Mouse (Mus musculus): ENCODE results near the gene Eno4. TPM values are rescaled to one million over a fixed set of nuclear protein-coding genes. Genes with fewer than 3 reads are reported as not detected.

Eno4 gene
- polyA plus RNA-seq, 1 experiment from 2014 or later: 0.88 TPM

- Histone ChIP-seq H3K9ac (no peak overlapping the region), H3K4me3 (no peak overlapping the region), H3K4me2 (replicated peaks) (peak overlapping the region; percentile 33; the same call in 1 of the 2 replicates), H3K4me1 (no peaks in the 10 kb centered on the region), H3K27ac (no peak overlapping the region), H3K27me3 (peaks cover 19% of the 10 kb centered on the region), H3K36me3 (no peaks in the 10 kb centered on the region), H3K9me3 (no peaks in the 10 kb centered on the region)
- WGBS: 22% methylated on average over 7 of the region's 7 CpGs
- ATAC-seq (ENCODE audit: insufficient number of reproducible peaks, insufficient read depth, low FRiP score, low TSS enrichment): no peak
Measured at GRCm38 (mm10) chr19:58919148-58919547, 24.1 kb upstream of the Eno4 start.

GRCm38 (mm10) chr19:58931081-58931800, 12.0 kb upstream of the Eno4 start:
- no peaks in the 10 kb centered on the region for H3K36me3 ChIP-seq
- ATAC-seq (ENCODE audit: insufficient number of reproducible peaks, insufficient read depth, low FRiP score, low TSS enrichment): no peak
- no peaks in the 10 kb centered on the region for H3K9me3 ChIP-seq
- peaks cover 10% of the 10 kb centered on the region; the same call in 1 of the 2 replicates for H3K4me1 ChIP-seq
- H3K4me2 ChIP-seq (replicated peaks): no peak overlapping the region
- H3K27me3 ChIP-seq: peaks cover 42% of the 10 kb centered on the region
- H3K4me3 ChIP-seq: no peak overlapping the region
- no peak overlapping the region for H3K27ac ChIP-seq
- WGBS: 17% methylated on average over 16 of the region's 16 CpGs
- no peak overlapping the region for H3K9ac ChIP-seq

- Histone ChIP-seq H3K9ac (no peak overlapping the region), H3K9me3 (no peaks in the 10 kb centered on the region), H3K4me2 (replicated peaks) (no peak overlapping the region), H3K27ac (no peak overlapping the region), H3K27me3 (peaks cover 42% of the 10 kb centered on the region), H3K4me1 (peaks cover 10% of the 10 kb centered on the region; the same call in 1 of the 2 replicates), H3K36me3 (no peaks in the 10 kb centered on the region), H3K4me3 (no peak overlapping the region)
- no peak for ATAC-seq (ENCODE audit: insufficient number of reproducible peaks, insufficient read depth, low FRiP score, low TSS enrichment)
- 6% methylated on average over 4 of the region's 4 CpGs for WGBS
Measured at GRCm38 (mm10) chr19:58933062-58933461, 10.2 kb upstream of the Eno4 start.

GRCm38 (mm10) chr19:58945959-58946358, 2.7 kb downstream of the Eno4 start:
- Histone ChIP-seq H3K4me1 (peaks cover 8% of the 10 kb centered on the region; the same call in 1 of the 2 replicates), H3K4me2 (replicated peaks) (no peak overlapping the region), H3K4me3 (no peak overlapping the region), H3K9ac (no peak overlapping the region), H3K27ac (no peak overlapping the region), H3K9me3 (no peaks in the 10 kb centered on the region), H3K36me3 (no peaks in the 10 kb centered on the region), H3K27me3 (no peaks in the 10 kb centered on the region)
- no peak for ATAC-seq (ENCODE audit: insufficient number of reproducible peaks, insufficient read depth, low FRiP score, low TSS enrichment)
- WGBS: 84% methylated on average over 7 of the region's 7 CpGs

- H3K9me3 ChIP-seq: no peaks in the 10 kb centered on the region
- no peak for ATAC-seq (ENCODE audit: insufficient number of reproducible peaks, insufficient read depth, low FRiP score, low TSS enrichment)
- H3K9ac ChIP-seq: no peak overlapping the region
- 79% methylated on average over 3 of the region's 3 CpGs for WGBS
- H3K36me3 ChIP-seq: no peaks in the 10 kb centered on the region
- H3K27me3 ChIP-seq: peaks cover 8% of the 10 kb centered on the region
- H3K27ac ChIP-seq: no peak overlapping the region
- no peak overlapping the region for H3K4me2 ChIP-seq (replicated peaks)
- H3K4me1 ChIP-seq: no peaks in the 10 kb centered on the region
- no peak overlapping the region for H3K4me3 ChIP-seq
Measured at GRCm38 (mm10) chr19:58951521-58951920, 8.3 kb downstream of the Eno4 start.

GRCm38 (mm10) chr19:58952236-58952635, 9.0 kb downstream of the Eno4 start:
- no peak overlapping the region for H3K4me3 ChIP-seq
- H3K27me3 ChIP-seq: peaks cover 8% of the 10 kb centered on the region
- 75% methylated on average over 11 of the region's 13 CpGs for WGBS
- no peak overlapping the region for H3K9ac ChIP-seq
- no peak for ATAC-seq (ENCODE audit: insufficient number of reproducible peaks, insufficient read depth, low FRiP score, low TSS enrichment)
- H3K27ac ChIP-seq: no peak overlapping the region
- H3K36me3 ChIP-seq: no peaks in the 10 kb centered on the region
- no peak overlapping the region for H3K4me2 ChIP-seq (replicated peaks)
- no peaks in the 10 kb centered on the region for H3K9me3 ChIP-seq
- H3K4me1 ChIP-seq: no peaks in the 10 kb centered on the region

GRCm38 (mm10) chr19:58954779-58955178, 11.6 kb downstream of the Eno4 start:
- no peaks in the 10 kb centered on the region for H3K4me1 ChIP-seq
- no peak overlapping the region for H3K4me2 ChIP-seq (replicated peaks)
- ATAC-seq (ENCODE audit: insufficient number of reproducible peaks, insufficient read depth, low FRiP score, low TSS enrichment): no peak
- H3K27ac ChIP-seq: no peak overlapping the region
- H3K9me3 ChIP-seq: no peaks in the 10 kb centered on the region
- H3K27me3 ChIP-seq: peaks cover 8% of the 10 kb centered on the region
- H3K4me3 ChIP-seq: no peak overlapping the region
- no peaks in the 10 kb centered on the region for H3K36me3 ChIP-seq
- WGBS: 91% methylated on average over 8 of the region's 8 CpGs
- no peak overlapping the region for H3K9ac ChIP-seq

GRCm38 (mm10) chr19:58963011-58963410, 19.8 kb downstream of the Eno4 start:
- Histone ChIP-seq H3K27ac (no peak overlapping the region), H3K4me1 (no peaks in the 10 kb centered on the region), H3K9ac (no peak overlapping the region), H3K4me2 (replicated peaks) (no peak overlapping the region), H3K27me3 (0 out of 2 replicates have a peak, but pooled peaks cover 9% of the 10 kb centered on the region), H3K36me3 (no peaks in the 10 kb centered on the region), H3K4me3 (no peak overlapping the region), H3K9me3 (no peaks in the 10 kb centered on the region)
- 69% methylated on average over 8 of the region's 8 CpGs for WGBS
- ATAC-seq (ENCODE audit: insufficient number of reproducible peaks, insufficient read depth, low FRiP score, low TSS enrichment): no peak

- WGBS: 36% methylated on average over 15 of the region's 15 CpGs
- H3K4me3 ChIP-seq: no peak overlapping the region
- H3K36me3 ChIP-seq: no peaks in the 10 kb centered on the region
- no peaks in the 10 kb centered on the region for H3K9me3 ChIP-seq
- H3K9ac ChIP-seq: no peak overlapping the region
- H3K4me2 ChIP-seq (replicated peaks): no peak overlapping the region
- no peak overlapping the region for H3K27ac ChIP-seq
- no peaks in the 10 kb centered on the region for H3K4me1 ChIP-seq
- H3K27me3 ChIP-seq: 0 out of 2 replicates have a peak, but pooled peaks cover 12% of the 10 kb centered on the region
- ATAC-seq (ENCODE audit: insufficient number of reproducible peaks, insufficient read depth, low FRiP score, low TSS enrichment): no peak
Measured at GRCm38 (mm10) chr19:58968731-58969506, 25.7 kb downstream of the Eno4 start.

- no peak overlapping the region for H3K4me3 ChIP-seq
- H3K9ac ChIP-seq: no peak overlapping the region
Measured at GRCm38 (mm10) chr19:58970826-58971225, 27.6 kb downstream of the Eno4 start.

GRCm38 (mm10) chr19:58974126-58974525, 30.9 kb downstream of the Eno4 start:
- no peak for ATAC-seq (ENCODE audit: insufficient number of reproducible peaks, insufficient read depth, low FRiP score, low TSS enrichment)
- no peak overlapping the region for H3K9ac ChIP-seq
- H3K9me3 ChIP-seq: no peaks in the 10 kb centered on the region
- peaks cover 14% of the 10 kb centered on the region for H3K4me1 ChIP-seq
- H3K4me2 ChIP-seq (replicated peaks): no peak overlapping the region
- H3K4me3 ChIP-seq: no peak overlapping the region
- WGBS: 89% methylated on average over 8 of the region's 8 CpGs
- H3K27ac ChIP-seq: no peak overlapping the region
- H3K27me3 ChIP-seq: 0 out of 2 replicates have a peak, but pooled peaks cover 4% of the 10 kb centered on the region
- H3K36me3 ChIP-seq: no peaks in the 10 kb centered on the region

More at GRCm38 (mm10) chr19:58970826-58971225, 27.6 kb downstream of the Eno4 start:
- no peak for ATAC-seq (ENCODE audit: insufficient number of reproducible peaks, insufficient read depth, low FRiP score, low TSS enrichment)
- H3K4me2 ChIP-seq (replicated peaks): no peak overlapping the region
- no peak overlapping the region for H3K27ac ChIP-seq
- no peaks in the 10 kb centered on the region for H3K36me3 ChIP-seq
- WGBS: 78% methylated on average over 13 of the region's 13 CpGs
- no peaks in the 10 kb centered on the region for H3K9me3 ChIP-seq
- H3K4me1 ChIP-seq: peaks cover 7% of the 10 kb centered on the region; the same call in 1 of the 2 replicates
- 0 out of 2 replicates have a peak, but pooled peaks cover 12% of the 10 kb centered on the region for H3K27me3 ChIP-seq
